Mouse (Mus musculus): ENCODE measurements at regions not wholly inside any gene's neighbourhood (a gene's known extent, or its start where the extent isn't known, plus 50 kb on each side); places are given as distances from the start of the nearest gene placed in this dataset.

GRCm38 (mm10) chr7:138639541-138639940, 206.3 kb upstream of the Ppp2r2d start:
- DNase-seq (ENCODE audit: low spot score): no peak

- no peak for DNase-seq (ENCODE audit: low spot score)
Observed at GRCm38 (mm10) chr7:138626061-138626460, 219.8 kb upstream of the Ppp2r2d start.

GRCm38 (mm10) chr7:138620896-138621655, 223.5 kb upstream of the Tcerg1l start:
- no peak for DNase-seq (ENCODE audit: low spot score)

GRCm38 (mm10) chr7:138620080-138620684, 222.7 kb upstream of the Tcerg1l start:
- no peak for DNase-seq (ENCODE audit: low spot score)

- no peak for DNase-seq (ENCODE audit: low spot score)
Observed at GRCm38 (mm10) chr7:138616468-138616867, 218.9 kb upstream of the Tcerg1l start.

GRCm38 (mm10) chr7:138609605-138610004, 212.1 kb upstream of the Tcerg1l start:
- DNase-seq (ENCODE audit: low spot score): no peak

GRCm38 (mm10) chr7:138609124-138609523, 211.6 kb upstream of the Tcerg1l start:
- no peak for DNase-seq (ENCODE audit: low spot score)

GRCm38 (mm10) chr7:138606363-138606964, 208.9 kb upstream of the Tcerg1l start:
- DNase-seq (ENCODE audit: low spot score): no peak

GRCm38 (mm10) chr7:138605923-138606322, 208.4 kb upstream of the Tcerg1l start:
- no peak for DNase-seq (ENCODE audit: low spot score)

GRCm38 (mm10) chr7:138601749-138602148, 204.2 kb upstream of the Tcerg1l start:
- DNase-seq (ENCODE audit: low spot score): no peak

- DNase-seq (ENCODE audit: low spot score): no peak
Observed at GRCm38 (mm10) chr7:138593344-138593743, 195.8 kb upstream of the Tcerg1l start.

GRCm38 (mm10) chr7:138567352-138567751, 169.8 kb upstream of the Tcerg1l start:
- DNase-seq (ENCODE audit: low spot score): no peak

- no peak for DNase-seq (ENCODE audit: low spot score)
Observed at GRCm38 (mm10) chr7:138551629-138552028, 154.1 kb upstream of the Tcerg1l start.

GRCm38 (mm10) chr7:138547881-138548280, 150.4 kb upstream of the Tcerg1l start:
- no peak for DNase-seq (ENCODE audit: low spot score)

GRCm38 (mm10) chr7:138538048-138538831, 140.7 kb upstream of the Tcerg1l start:
- no peak for DNase-seq (ENCODE audit: low spot score)

GRCm38 (mm10) chr7:138526143-138526542, 128.6 kb upstream of the Tcerg1l start:
- DNase-seq (ENCODE audit: low spot score): no peak

- no peak for DNase-seq (ENCODE audit: low spot score)
Observed at GRCm38 (mm10) chr7:138524936-138525335, 127.4 kb upstream of the Tcerg1l start.

- DNase-seq (ENCODE audit: low spot score): no peak
Observed at GRCm38 (mm10) chr7:138514171-138514570, 116.6 kb upstream of the Tcerg1l start.

- no peak for DNase-seq (ENCODE audit: low spot score)
Observed at GRCm38 (mm10) chr7:138505205-138505604, 107.7 kb upstream of the Tcerg1l start.

GRCm38 (mm10) chr7:138503986-138504385, 106.5 kb upstream of the Tcerg1l start:
- DNase-seq (ENCODE audit: low spot score): no peak

- no peak for DNase-seq (ENCODE audit: low spot score)
Observed at GRCm38 (mm10) chr7:138503016-138503415, 105.5 kb upstream of the Tcerg1l start.

- DNase-seq (ENCODE audit: low spot score): no peak
Observed at GRCm38 (mm10) chr7:138501347-138502014, 104.0 kb upstream of the Tcerg1l start.

All from ovary, postnatal 14 days (tissue).